Mouse (Mus musculus) layer of hippocampus, adult 18-20 months (tissue): ENCODE data around the gene Mpdu1. TPM values are rescaled to one million over a fixed set of nuclear protein-coding genes. Genes with fewer than 3 reads are reported as not detected.
"Not testable (repeated sequence)": the region's sequence is repeated elsewhere in the genome, so short reads cannot be mapped to it uniquely, and the experiment has no call there.

Experiments
- DNase-seq, 2 experiments: peaks; one replicate each; pipeline ENCODE4 v3.0.0; 2022; ENCODE audit warnings: low spot score in 2 of 2
- microRNA-seq, 2 experiments: library from miRNA; unstranded; fragments of <30 nt; microRNA quantifications; one replicate each; pipeline ENCODE4 v1.2.0; 2021
- total RNA-seq, 2 experiments: library from RNA; stranded (reverse); gene quantifications; 2 replicates each; pipeline ENCODE4 v1.2.3; 2021

Mpdu1 gene
- total RNA-seq, 2 experiments from 2014 or later, result 56.2 to 60.3 TPM

GRCm38 (mm10) chr11:69622406-69622805, 40.0 kb downstream of the Mpdu1 start:
- DNase-seq, result no peak

- peak in 1 of 2 experiments; percentile 54 for DNase-seq
These were observed 40.7 kb downstream of the Mpdu1 start, which contains the start of gene Sat2 for GRCm38 (mm10) chr11:69621571-69622268. Gene Sat2, plus strand, starts transcription at chr11:69622024.

- DNase-seq, result no peak
These were observed 41.9 kb downstream of the Mpdu1 start for GRCm38 (mm10) chr11:69620394-69621081.

GRCm38 (mm10) chr11:69617805-69618204, 44.6 kb downstream of the Mpdu1 start, which contains the start of gene Shbg:
Gene Shbg, minus strand, starts transcription at chr11:69617905.
- no peak for DNase-seq

DNA sequence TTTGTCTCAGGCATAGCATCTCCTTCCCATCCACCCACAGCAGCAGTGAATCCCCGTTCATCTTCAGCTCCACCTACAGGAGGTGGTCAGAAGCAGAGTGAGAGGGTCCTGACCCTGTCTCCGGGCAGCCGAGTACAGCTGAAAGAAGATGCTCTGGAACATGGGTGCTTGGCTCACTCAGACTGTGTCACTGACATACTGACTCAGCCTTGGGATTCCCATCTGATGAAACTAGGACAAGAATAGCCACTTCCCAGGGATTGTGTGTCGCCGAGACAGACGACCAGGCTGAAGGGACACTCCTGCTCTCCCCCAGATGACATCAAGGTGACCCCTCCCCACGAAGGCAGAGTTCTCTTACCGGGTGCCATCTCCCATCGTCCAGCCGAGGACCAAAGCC, 45.7 kb downstream of the Mpdu1 start:
- DNase-seq, result no peak

- not testable (repeated sequence) for DNase-seq
These were observed 48.2 kb downstream of the Mpdu1 start for GRCm38 (mm10) chr11:69614257-69614588.

- DNase-seq, result peak; percentile 57 to 82
These were observed 48.7 kb downstream of the Mpdu1 start for GRCm38 (mm10) chr11:69613553-69614256.

DNA sequence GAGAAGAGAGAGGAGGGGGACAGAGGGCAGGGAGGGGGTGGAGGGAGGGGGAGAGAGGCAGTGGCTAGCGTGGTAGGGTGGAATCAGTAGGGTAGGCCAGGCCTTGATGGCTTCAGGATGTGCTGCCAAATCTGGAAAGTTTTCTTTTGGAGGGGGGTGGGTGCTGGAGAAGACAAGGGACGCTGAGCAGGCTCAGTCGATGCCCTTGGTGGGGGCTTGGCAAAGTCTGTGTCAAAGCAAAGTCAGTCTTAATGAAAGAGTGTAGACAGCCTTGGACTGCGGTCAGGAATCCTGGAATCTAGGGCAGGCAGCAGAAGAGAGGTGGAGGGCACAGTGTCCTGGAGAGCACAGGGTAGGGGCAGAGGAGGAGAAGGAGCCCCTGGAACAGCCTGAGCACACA, 51.5 kb downstream of the Mpdu1 start:
- peak in 1 of 2 experiments; percentile 37 for DNase-seq

- no peak for DNase-seq
These were observed 53.0 kb downstream of the Mpdu1 start for GRCm38 (mm10) chr11:69609416-69609815.

DNA sequence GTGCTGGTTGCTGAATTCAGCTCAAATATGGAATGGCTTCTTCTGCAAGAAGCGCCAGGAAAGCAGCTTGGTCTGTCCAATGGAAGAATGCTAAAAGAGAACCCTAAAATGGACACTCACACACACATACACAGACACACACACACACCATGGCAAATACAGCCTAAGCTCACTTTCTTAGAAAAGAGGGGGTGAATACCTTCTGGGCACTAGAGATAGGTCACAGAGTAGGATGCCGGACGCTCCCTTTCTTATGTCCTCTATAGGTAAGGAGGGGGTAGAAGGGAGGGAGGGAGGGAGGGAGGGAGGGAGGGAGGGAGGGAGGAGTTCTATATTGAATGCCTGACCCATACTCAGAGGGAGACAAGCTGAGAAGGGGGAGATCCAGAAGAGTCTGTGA, 53.9 kb downstream of the Mpdu1 start:
- DNase-seq, result no peak

DNA sequence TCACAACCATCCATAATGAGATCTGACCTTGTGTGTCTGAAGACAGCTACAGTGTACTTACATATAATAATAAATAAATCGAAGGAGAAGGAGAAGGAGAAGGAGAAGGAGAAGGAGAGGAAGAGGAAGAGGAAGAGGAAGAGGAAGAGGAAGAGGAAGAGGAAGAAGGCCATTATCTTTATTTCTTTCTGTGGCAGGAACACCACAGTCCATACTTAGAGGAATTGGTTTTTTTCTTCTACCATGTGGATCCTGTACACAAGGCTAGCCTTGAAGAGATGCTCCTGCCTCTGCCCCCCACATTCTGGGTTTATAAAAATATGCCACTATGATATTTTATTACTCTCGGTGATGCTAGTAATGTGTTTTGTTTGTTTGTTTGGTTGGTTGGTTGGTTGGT, 55.6 kb downstream of the Mpdu1 start:
- DNase-seq, result no peak

Small RNA genes within 50 kb of the gene (microRNA-seq; reads per million reads assigned to microRNA genes)
- gene Mir1934 (4.5 to 5.2 reads per million in 2 experiments), gene Mir467f (0 reads per million in 2 experiments)

Other genes with a start within 250 kb of the Mpdu1 start
- 10 to 100 TPM; 35.7 to 39.3 TPM for gene Kdm6b, start 249.0 kb downstream of the Mpdu1 start, total RNA-seq
- 1 to 10 TPM; 3.9 to 4.3 TPM for gene Dnah2, start 113.5 kb downstream of the Mpdu1 start, total RNA-seq
- gene Efnb3, start 102.4 kb downstream of the Mpdu1 start, total RNA-seq, result 100 to 1,000 TPM; 126 to 137 TPM
- gene Wrap53, start 82.4 kb downstream of the Mpdu1 start, total RNA-seq, result 10 to 100 TPM; 14.3 to 14.8 TPM
- 10 to 100 TPM; 25.5 to 26.9 TPM for gene Trp53, start 82.3 kb downstream of the Mpdu1 start, total RNA-seq
- 100 to 1,000 TPM; 402 to 407 TPM for gene Atp1b2, start 56.7 kb downstream of the Mpdu1 start, total RNA-seq
- not detected for gene Shbg, start 44.7 kb downstream of the Mpdu1 start, total RNA-seq
- gene Sat2, start 40.6 kb downstream of the Mpdu1 start, total RNA-seq, result 10 to 100 TPM in 1 of 2 experiments, 1 to 10 TPM in 1; 9.5 to 12.1 TPM
- 100 to 1,000 TPM; 139 to 142 TPM for gene Fxr2, start 29.7 kb downstream of the Mpdu1 start, total RNA-seq
- gene Sox15, start 7.3 kb downstream of the Mpdu1 start, total RNA-seq, result not detected
- 10 to 100 TPM; 13.1 to 13.8 TPM for gene Cd68, start 3.5 kb upstream of the Mpdu1 start, total RNA-seq
- 100 to 1,000 TPM; 325 to 357 TPM for gene Eif4a1, start 9.8 kb upstream of the Mpdu1 start, total RNA-seq
- 10 to 100 TPM; 96.1 to 97.5 TPM for gene Senp3, start 19.4 kb upstream of the Mpdu1 start, total RNA-seq
- gene Tnfsf13, start 23.1 kb upstream of the Mpdu1 start, total RNA-seq, result 1 to 10 TPM; 1.9 to 2.0 TPM
- gene Tnfsf12, start 33.2 kb upstream of the Mpdu1 start, total RNA-seq, result 10 to 100 TPM; 11.4 to 12.4 TPM
- 1 to 10 TPM; 1.2 to 1.6 TPM for gene Tnfsfm13, start 33.5 kb upstream of the Mpdu1 start, total RNA-seq
- 10 to 100 TPM; 55.6 to 55.9 TPM for gene Polr2a, start 96.0 kb upstream of the Mpdu1 start, total RNA-seq
- not detected for gene Slc35g3, start 99.3 kb upstream of the Mpdu1 start, total RNA-seq
- gene Zbtb4, start 103.3 kb upstream of the Mpdu1 start, total RNA-seq, result 100 to 1,000 TPM; 147 to 152 TPM
- 1 to 10 TPM in 1 of 2 experiments, under 1 TPM in 1; 0.52 to 1.0 TPM for gene Chrnb1, start 133.3 kb upstream of the Mpdu1 start, total RNA-seq
- gene Fgf11, start 139.2 kb upstream of the Mpdu1 start, total RNA-seq, result 10 to 100 TPM; 27.4 to 27.6 TPM
- not detected for gene Tmem102, start 143.0 kb upstream of the Mpdu1 start, total RNA-seq
- gene Gm39566, start 152.7 kb upstream of the Mpdu1 start, total RNA-seq, result not detected
- gene Spem2, start 155.8 kb upstream of the Mpdu1 start, total RNA-seq, result not detected
- gene Spem1, start 159.5 kb upstream of the Mpdu1 start, total RNA-seq, result under 1 TPM in 1 of 2 experiments, not detected in 1; 0.62 TPM
- gene Nlgn2, start 175.1 kb upstream of the Mpdu1 start, total RNA-seq, result 100 to 1,000 TPM; 191 to 196 TPM
- 100 to 1,000 TPM; 110 to 117 TPM for gene Tmem256, start 175.9 kb upstream of the Mpdu1 start, total RNA-seq
- 10 to 100 TPM; 15.9 to 16.1 TPM for gene Plscr3, start 183.7 kb upstream of the Mpdu1 start, total RNA-seq
- gene Tnk1, start 196.1 kb upstream of the Mpdu1 start, total RNA-seq, result not detected
- not detected for gene Tmem95, start 215.4 kb upstream of the Mpdu1 start, total RNA-seq
- gene Kctd11, start 218.8 kb upstream of the Mpdu1 start, total RNA-seq, result 1 to 10 TPM; 1.3 to 1.4 TPM
- gene Acap1, start 232.9 kb upstream of the Mpdu1 start, total RNA-seq, result not detected
- gene 2810408A11Rik, start 238.3 kb upstream of the Mpdu1 start, total RNA-seq, result under 1 TPM; 0.17 to 0.58 TPM
- gene Neurl4, start 238.4 kb upstream of the Mpdu1 start, total RNA-seq, result 100 to 1,000 TPM; 108 to 114 TPM